Mouse (Mus musculus) testis, adult 2 months (tissue): Measurements from ENCODE around the gene Pbx3. TPM values are rescaled to one million over a fixed set of nuclear protein-coding genes. Genes with fewer than 3 reads are reported as not detected.

Experiments used
- H3K27ac ChIP-seq: fragments of 200-500 bp; 2 replicates; pipeline ENCODE4 v1.5.1; 2012; ENCODE audit warnings: low read depth, low read length; ENCODE audit not compliant: control insufficient read depth, insufficient read depth
- H3K27me3 ChIP-seq: fragments of 200-500 bp; 2 replicates; pipeline ENCODE4 v1.6.1; 2012; ENCODE audit warnings: mild to moderate bottlenecking, low read length, moderate library complexity; ENCODE audit not compliant: control insufficient read depth, insufficient read depth
- H3K36me3 ChIP-seq: fragments of 200-500 bp; 2 replicates; pipeline ENCODE4 v1.6.1; 2012; ENCODE audit warnings: mild to moderate bottlenecking, low read length; ENCODE audit not compliant: control insufficient read depth, insufficient read depth
- H3K4me1 ChIP-seq: fragments of 200-500 bp; 2 replicates; pipeline ENCODE4 v1.6.1; 2012; ENCODE audit warnings: low read length; ENCODE audit not compliant: control insufficient read depth, insufficient read depth
- H3K4me3 ChIP-seq: fragments of 200-500 bp; 2 replicates; pipeline ENCODE4 v1.5.1; 2012; ENCODE audit warnings: low read depth, mild to moderate bottlenecking, low read length, moderate library complexity, mixed read lengths; ENCODE audit not compliant: control insufficient read depth
- CTCF ChIP-seq: fragments of 200-500 bp; IDR thresholded peaks from 2 replicates; pipeline ENCODE4 v1.5.1; 2012; ENCODE audit warnings: low read depth, mild to moderate bottlenecking, inconsistent platforms, low read length, moderate library complexity; ENCODE audit not compliant: control insufficient read depth, insufficient read depth, insufficient replicate concordance
- POLR2A ChIP-seq: fragments of 200-500 bp; IDR thresholded peaks from 2 replicates; pipeline ENCODE4 v1.6.1; 2012; ENCODE audit warnings: low read depth, mild to moderate bottlenecking, inconsistent platforms, low read length, moderate library complexity; ENCODE audit not compliant: control insufficient read depth
- polyA plus RNA-seq: library from polyadenylated mRNA; depleted of rRNA; stranded (reverse); fragments of >200 nt; gene quantifications from 2 replicates; pipeline ENCODE4 v1.2.3, GENCODE M21; 2012

Pbx3 gene
- polyA plus RNA-seq, 1 experiment, result 5.9 TPM

DNA sequence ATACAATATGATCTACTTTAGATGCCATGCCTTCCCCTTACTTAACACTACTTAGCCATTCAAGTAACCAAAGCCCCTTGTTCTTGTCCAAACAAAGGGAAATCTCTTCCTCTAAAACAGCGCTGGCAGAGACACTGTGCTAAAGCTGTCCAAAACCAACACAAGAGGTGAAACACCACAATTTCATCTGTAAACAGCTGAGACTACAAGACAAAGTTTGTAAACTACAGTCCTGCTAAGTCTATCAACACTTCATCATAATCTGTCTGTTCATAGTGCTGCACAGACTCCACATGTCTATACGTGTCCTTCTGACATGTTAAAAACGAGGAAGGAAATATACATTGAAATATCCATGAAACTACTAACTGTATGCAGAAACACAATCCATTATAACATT is 151.5 kb downstream of the Pbx3 start:
- Histone ChIP-seq H3K4me1 (no peaks in the 10 kb centered on the region), H3K27me3 (no peaks in the 10 kb centered on the region), H3K4me3 (no peak overlapping the region), H3K27ac (no peak overlapping the region), H3K36me3 (no peaks in the 10 kb centered on the region)
- TF ChIP-seq CTCF, result no peak
- TF ChIP-seq POLR2A, result no peak

- H3K4me3 ChIP-seq, result no peak overlapping the region
- no peaks in the 10 kb centered on the region for H3K4me1 ChIP-seq
- H3K27ac ChIP-seq, result no peak overlapping the region
- H3K36me3 ChIP-seq, result no peaks in the 10 kb centered on the region
- no peaks in the 10 kb centered on the region for H3K27me3 ChIP-seq
- no peak for TF ChIP-seq POLR2A
- no peak for TF ChIP-seq CTCF
Measured at GRCm38 (mm10) chr2:34219150-34219549, 153.8 kb downstream of the Pbx3 start.

- TF ChIP-seq CTCF (no peak), POLR2A (no peak)
- Histone ChIP-seq H3K27me3 (no peaks in the 10 kb centered on the region), H3K27ac (no peak overlapping the region), H3K36me3 (no peaks in the 10 kb centered on the region), H3K4me3 (no peak overlapping the region), H3K4me1 (no peaks in the 10 kb centered on the region)
Measured at GRCm38 (mm10) chr2:34217596-34217995, 155.3 kb downstream of the Pbx3 start.

GRCm38 (mm10) chr2:34215496-34215895 is 157.4 kb downstream of the Pbx3 start:
- H3K4me1 ChIP-seq, result no peaks in the 10 kb centered on the region

GRCm38 (mm10) chr2:34212418-34212817 is 160.5 kb downstream of the Pbx3 start:
- Histone ChIP-seq H3K4me1 (no peaks in the 10 kb centered on the region), H3K36me3 (no peaks in the 10 kb centered on the region), H3K27me3 (no peaks in the 10 kb centered on the region), H3K27ac (no peak overlapping the region), H3K4me3 (no peak overlapping the region)
- TF ChIP-seq POLR2A (no peak), CTCF (no peak)

More at GRCm38 (mm10) chr2:34215496-34215895, 157.4 kb downstream of the Pbx3 start:
- H3K4me3 ChIP-seq, result no peak overlapping the region
- TF ChIP-seq CTCF (no peak), POLR2A (no peak)
- H3K27ac ChIP-seq, result no peak overlapping the region
- H3K36me3 ChIP-seq, result no peaks in the 10 kb centered on the region
- H3K27me3 ChIP-seq, result no peaks in the 10 kb centered on the region

GRCm38 (mm10) chr2:34204797-34205196 is 168.1 kb downstream of the Pbx3 start:
- Histone ChIP-seq H3K4me3 (no peak overlapping the region), H3K4me1 (no peaks in the 10 kb centered on the region), H3K27me3 (no peaks in the 10 kb centered on the region), H3K27ac (no peak overlapping the region), H3K36me3 (no peaks in the 10 kb centered on the region)
- TF ChIP-seq CTCF (no peak), POLR2A (no peak)

- TF ChIP-seq POLR2A (no peak), CTCF (no peak)
- H3K36me3 ChIP-seq, result no peaks in the 10 kb centered on the region
- no peaks in the 10 kb centered on the region for H3K4me1 ChIP-seq
- H3K27ac ChIP-seq, result no peak overlapping the region
- no peak overlapping the region for H3K4me3 ChIP-seq
- no peaks in the 10 kb centered on the region for H3K27me3 ChIP-seq
Measured at GRCm38 (mm10) chr2:34204325-34204724, 168.6 kb downstream of the Pbx3 start.
